Mouse (Mus musculus): ENCODE data around the gene Zar1l. TPM values are rescaled to one million over a fixed set of nuclear protein-coding genes. Genes with fewer than 3 reads are reported as not detected.

Gene Zar1l
- 1 to 10 TPM in 1 of 2 experiments, under 1 TPM in 1; 0.99 to 1.9 TPM for total RNA-seq (2021)

GRCm38 (mm10) chr5:150518064-150518463, at the start of gene Zar1l:
Gene Zar1l (minus strand): TSS chr5:150518164.
- no peak for DNase-seq (ENCODE audit: low spot score in 2 of 2)
- intact Hi-C loops (cut with DNase I), result no loop called here

DNA sequence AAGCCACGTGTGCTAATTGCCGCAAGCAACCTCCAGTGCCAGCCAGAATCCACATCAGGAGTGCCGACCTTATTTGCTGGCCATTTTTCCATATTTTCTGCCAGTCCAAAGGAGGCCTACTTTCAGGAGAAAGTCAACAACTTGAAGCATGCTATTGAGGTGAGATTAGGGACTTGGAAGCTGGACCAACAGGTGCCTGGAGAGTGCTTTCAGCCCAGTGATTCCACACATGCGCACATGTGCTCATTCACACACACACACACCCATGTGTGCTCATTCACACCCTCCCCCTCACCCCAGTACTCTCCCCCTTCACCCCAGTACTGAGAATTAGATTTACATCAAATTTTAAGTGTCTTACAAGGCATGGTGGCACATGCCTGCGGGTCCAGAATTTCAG, 49.0 kb upstream of the Zar1l start:
- DNase-seq (ENCODE audit: low spot score in 2 of 2), result no peak
- intact Hi-C loops (cut with DNase I), result no loop called here

DNA sequence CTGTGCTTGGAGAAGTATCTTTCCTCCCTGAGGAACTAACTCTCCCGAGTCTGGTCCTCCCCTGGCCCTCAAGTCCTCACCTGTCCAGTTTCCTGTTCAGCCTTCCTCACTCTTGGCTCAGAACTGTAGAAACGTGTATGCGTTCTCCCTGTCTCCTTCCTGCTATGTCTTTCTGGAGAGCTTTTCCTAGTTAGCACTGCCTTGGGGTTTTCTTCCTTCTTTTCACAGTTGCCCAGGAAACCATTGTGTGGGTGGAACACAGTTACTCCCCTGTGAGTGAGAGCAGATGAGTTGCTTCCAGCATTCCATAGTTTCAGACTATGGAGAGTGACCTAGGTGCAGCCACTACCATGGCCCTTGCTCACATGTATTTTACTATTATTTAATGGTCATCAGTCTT, 48.3 kb upstream of the Zar1l start:
- intact Hi-C loops (cut with DNase I), result no loop called here
- DNase-seq (ENCODE audit: low spot score in 2 of 2), result peak; percentile 40 to 54

DNA sequence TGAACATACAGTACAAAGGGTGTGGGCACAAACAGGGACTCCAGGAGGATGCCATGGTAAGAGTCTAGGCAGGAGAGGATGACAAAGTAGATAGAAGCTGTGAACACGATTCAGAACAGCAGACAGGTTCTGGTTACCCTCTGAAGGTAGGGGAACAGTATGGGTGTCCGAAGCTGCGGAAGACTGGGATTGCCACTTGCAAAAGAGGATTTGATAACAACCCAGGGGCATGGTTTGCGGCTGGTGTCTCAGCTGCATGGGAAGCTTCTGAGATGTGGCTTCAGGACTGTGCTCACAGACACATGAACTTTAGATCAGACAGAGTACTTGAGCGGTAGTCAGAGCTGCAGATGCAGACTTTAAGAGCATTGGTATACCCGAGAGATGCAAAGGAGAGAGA, 46.5 kb upstream of the Zar1l start:
- DNase-seq (ENCODE audit: low spot score in 2 of 2), result no peak
- intact Hi-C loops (cut with DNase I), result no loop called here

DNA sequence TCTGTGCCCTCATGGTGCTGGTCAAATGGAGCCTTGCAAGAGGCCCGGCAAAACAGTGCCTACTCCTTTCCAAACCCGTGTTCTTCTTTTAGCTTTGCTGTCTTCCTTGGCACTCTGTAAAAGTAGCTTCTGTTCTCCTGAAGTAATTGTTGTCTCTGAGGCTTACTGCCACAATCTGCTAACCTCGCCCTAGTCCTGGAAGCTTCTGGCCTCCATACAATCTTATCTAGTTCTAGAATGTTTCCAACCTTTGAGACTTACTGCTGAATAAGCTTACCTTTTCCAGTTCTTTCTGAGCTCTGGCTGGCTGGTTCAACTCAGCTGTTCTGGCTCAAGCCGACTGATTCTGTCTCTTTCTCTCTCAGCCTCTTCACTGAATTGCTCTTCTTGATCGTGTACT, 43.8 kb upstream of the Zar1l start:
- intact Hi-C loops (cut with DNase I), result no loop called here

DNA sequence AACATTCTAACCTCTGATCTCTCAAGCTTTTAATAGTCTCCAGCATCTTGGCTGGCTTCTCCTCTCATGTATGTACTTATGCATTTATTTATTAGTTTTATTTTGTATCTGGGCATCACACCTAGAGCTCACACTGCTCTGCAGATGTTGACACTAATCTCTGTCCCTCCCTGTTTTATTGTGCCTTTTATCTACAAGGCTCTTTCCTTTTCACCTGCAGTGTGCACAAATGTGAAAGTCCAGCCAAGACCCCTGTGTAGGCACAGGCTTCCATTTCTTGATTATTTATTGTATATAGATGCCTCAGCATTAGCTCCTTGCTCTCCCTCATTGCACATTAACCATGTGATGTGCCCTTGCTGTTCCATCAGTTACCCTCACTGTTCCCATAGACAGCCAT, 43.4 kb upstream of the Zar1l start:
- no peak for DNase-seq (ENCODE audit: low spot score in 2 of 2)
- intact Hi-C loops (cut with DNase I), result no loop called here

More for the DNA sequence above, 43.8 kb upstream of the Zar1l start:
- DNase-seq (ENCODE audit: low spot score in 2 of 2), result no peak

- DNase-seq (ENCODE audit: low spot score in 2 of 2), result no peak
- intact Hi-C loops (cut with DNase I), result no loop called here
Measured at GRCm38 (mm10) chr5:150560851-150561250, 42.9 kb upstream of the Zar1l start.

DNA sequence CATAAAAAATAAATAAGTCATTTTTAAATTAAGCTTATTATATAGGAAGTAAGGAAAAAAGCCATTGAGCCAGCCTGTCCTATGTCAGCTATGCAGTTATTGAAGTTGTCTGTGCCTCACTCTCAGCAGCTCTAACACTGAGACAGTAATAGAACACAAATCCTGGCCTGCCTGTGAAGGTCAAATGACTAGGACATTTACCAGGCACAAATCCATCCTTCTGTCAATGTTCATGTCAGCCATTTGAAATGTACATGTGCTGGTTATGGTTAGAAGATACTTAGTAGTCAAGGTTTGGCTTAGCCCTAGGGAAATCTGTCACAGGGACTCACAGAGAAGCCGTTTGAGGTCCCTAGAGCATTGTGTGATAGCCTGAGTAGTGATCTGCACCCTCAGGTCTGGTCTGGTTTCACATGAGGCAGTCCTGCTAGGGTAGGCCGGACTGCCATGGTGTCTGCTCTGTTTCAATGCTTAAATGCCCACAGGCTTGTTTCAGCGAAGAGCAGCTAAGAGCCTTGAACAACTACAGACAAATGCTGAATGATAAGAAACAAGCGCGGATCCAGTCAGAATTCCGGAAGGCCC, 41.6 kb upstream of the Zar1l start:
- intact Hi-C loops (cut with DNase I), result no loop called here
- no peak for DNase-seq (ENCODE audit: low spot score in 2 of 2)

DNA sequence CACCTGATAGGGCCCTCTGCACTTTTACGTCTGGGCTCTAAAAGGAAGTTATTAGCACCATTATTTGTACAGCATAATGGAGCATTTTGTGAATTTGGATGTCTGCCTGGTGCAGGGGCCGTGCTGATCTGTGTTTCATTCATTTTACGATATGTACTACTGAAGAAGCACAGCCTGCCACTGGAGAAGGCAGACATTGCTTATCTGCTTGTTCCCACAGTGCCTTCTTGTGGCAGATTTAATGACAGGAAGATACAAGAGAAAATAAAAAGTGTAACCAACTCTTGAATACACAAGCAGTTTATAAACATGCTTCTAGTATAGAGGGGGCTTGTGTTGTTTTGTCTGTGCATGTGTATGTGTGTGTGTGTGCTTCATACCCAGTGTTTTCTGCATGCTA, 33.7 kb upstream of the Zar1l start:
- no peak for DNase-seq (ENCODE audit: low spot score in 2 of 2)
- intact Hi-C loops (cut with DNase I), result no loop called here

DNA sequence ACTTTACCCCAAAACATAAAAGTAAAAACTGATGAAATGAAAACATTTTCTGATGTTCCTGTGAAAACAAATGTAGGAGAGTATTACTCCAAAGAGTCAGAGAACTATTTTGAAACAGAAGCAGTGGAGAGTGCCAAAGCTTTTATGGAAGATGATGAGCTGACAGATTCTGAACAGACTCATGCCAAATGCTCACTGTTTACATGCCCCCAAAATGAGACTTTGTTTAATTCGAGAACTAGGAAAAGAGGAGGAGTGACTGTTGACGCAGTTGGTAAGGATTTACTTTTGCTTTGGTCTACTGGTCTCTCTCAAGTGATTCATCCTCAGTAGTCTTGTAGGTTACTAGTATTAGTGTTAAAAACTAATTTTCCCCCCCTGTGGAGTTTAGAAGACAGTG, 25.2 kb upstream of the Zar1l start:
- DNase-seq (ENCODE audit: low spot score in 2 of 2), result no peak

GRCm38 (mm10) chr5:150541302-150541701, 23.3 kb upstream of the Zar1l start:
- intact Hi-C loops (cut with DNase I), result no loop called here
- no peak for DNase-seq (ENCODE audit: low spot score in 2 of 2)

More for the DNA sequence above, 25.2 kb upstream of the Zar1l start:
- intact Hi-C loops (cut with DNase I), result no loop called here

DNA sequence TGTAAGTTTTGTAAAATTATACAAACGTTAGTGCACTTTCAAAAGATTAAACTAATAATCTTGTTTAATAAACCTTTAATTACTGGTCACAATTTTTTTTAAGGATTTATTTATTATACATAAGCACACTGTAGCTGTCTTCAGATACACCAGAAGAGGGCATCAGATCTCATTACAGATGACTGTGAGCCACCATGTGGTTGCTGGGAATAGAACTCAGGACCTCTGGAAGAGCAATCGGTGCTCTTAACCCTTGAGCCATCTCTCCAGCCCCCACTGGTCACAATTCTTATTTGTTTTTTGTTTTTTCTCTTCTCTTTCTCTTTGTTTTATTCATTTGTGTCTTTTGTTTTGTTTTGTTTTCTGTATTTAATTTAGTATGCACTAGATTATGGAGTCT, 7.3 kb upstream of the Zar1l start:
- intact Hi-C loops (cut with DNase I), result loop anchor here (10.0 kb wide), 1 partner anchor 70 kb away; the partner anchor contains the start of gene N4bp2l1
- DNase-seq (ENCODE audit: low spot score in 2 of 2), result no peak

- DNase-seq (ENCODE audit: low spot score in 2 of 2), result no peak
- intact Hi-C loops (cut with DNase I), result loop anchor here (2.0 to 10.0 kb wide), 2 partner anchors 72 to 142 kb away; partner anchors contain the start of gene N4bp2l1
Measured at GRCm38 (mm10) chr5:150522867-150523234, 4.9 kb upstream of the Zar1l start.

- DNase-seq (ENCODE audit: low spot score in 2 of 2), result peak; percentile 91 to 93
- intact Hi-C loops (cut with DNase I), result loop anchor here (2.0 to 10.0 kb wide), 2 partner anchors 73 to 143 kb away; partner anchors contain the start of gene N4bp2l1
Measured at GRCm38 (mm10) chr5:150521937-150522866, 4.2 kb upstream of the Zar1l start, which contains the start of gene Brca2. Gene Brca2 (plus strand): TSS chr5:150522630.

- intact Hi-C loops (cut with DNase I), result no loop called here
Measured at GRCm38 (mm10) chr5:150519551-150519950, 1.6 kb upstream of the Zar1l start.

GRCm38 (mm10) chr5:150514027-150514426, 3.9 kb downstream of the Zar1l start:
- no peak for DNase-seq (ENCODE audit: low spot score in 2 of 2)

More at GRCm38 (mm10) chr5:150519551-150519950, 1.6 kb upstream of the Zar1l start:
- DNase-seq (ENCODE audit: low spot score in 2 of 2), result no peak

DNA sequence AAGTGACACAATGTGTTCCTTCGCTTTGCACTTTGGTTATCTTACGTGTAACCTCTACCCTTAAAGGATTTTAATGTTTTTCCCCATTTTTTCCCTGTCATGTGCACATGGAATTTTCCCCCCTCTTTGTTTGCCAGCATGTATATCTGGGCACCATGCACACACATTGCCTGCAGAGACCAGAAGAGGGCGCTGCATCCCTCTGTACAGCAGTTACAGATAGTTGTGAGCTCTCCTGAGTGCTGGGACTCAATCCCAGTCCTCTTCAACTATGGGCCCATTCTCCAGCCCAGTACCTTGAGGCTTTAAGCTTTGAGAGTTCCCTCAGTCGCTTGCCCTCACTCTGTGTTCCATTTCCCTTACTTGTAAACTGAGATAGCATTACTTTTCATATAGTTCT, 4.7 kb downstream of the Zar1l start:
- intact Hi-C loops (cut with DNase I), result no loop called here
- DNase-seq (ENCODE audit: low spot score in 2 of 2), result no peak

More at GRCm38 (mm10) chr5:150514027-150514426, 3.9 kb downstream of the Zar1l start:
- intact Hi-C loops (cut with DNase I), result no loop called here

DNA sequence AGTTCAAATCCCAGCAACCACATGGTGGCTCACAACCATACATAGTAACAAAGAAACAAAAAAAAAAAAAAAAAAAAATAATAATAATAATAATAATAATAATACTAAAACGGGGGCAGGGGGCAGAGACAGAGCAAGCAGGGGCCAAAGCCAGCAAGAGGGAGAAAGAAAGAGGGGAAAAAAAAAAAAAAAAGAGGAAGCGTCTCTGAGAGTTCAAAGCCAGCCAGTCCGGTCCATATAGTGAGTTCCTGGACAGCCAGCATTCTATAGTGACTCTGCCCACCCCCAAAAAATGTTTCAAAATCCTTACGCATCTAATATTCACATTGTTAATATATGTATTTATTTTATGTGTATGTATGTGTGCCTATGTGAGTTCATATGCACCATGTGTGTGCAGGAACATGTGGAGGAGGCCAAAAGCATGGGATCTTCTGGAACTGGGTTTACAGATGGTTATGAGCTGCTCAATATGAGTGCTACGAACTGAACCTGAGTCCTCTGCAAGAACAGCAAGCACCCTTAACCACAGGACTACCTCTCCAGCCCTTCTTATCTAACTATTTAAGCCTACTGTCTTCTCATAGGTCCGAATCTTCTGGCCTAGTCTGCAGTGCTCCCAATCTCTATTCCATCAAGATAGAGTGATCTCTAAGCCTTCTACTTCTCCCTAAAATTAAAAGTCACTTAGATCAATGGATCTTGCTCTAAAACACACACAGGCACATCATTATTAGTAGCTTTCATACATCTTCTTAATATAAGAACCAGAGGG, 7.3 kb downstream of the Zar1l start:
- DNase-seq (ENCODE audit: low spot score in 2 of 2), result no peak
- intact Hi-C loops (cut with DNase I), result no loop called here

DNA sequence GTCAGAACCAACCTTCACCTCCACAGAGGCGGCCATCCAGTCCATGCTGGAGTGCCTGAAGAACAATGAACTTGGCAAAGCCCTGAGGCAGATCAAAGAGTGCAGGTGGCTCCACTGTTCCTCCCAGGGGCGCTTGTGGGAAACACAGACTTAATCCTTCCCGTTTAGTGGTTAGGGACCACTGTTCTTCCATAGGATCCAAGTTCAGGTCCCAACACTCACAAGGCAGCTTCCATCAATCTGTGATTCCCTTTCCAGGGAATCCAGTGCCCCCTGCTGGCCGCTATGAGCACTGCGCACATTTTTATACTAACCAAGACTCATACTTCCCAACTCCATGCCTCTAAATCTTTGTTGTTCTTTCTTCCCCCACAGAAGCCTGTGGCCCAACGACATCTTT, 22.2 kb downstream of the Zar1l start:
- intact Hi-C loops (cut with DNase I), result no loop called here
- peak; percentile 18 for DNase-seq (ENCODE audit: low spot score in 2 of 2)

All from left cerebral cortex, postnatal 36 days (tissue).